21 mouse cellular contexts compared by ENCODE assay signal in genomic region chr14:33942222-33942621, GRCm38 (mm10). TPM values are rescaled to one million over a fixed set of nuclear protein-coding genes. Genes with fewer than 3 reads are reported as not detected.
"Had no signal": no experiment of that assay in that cellular context is flagged by ENCODE, and none has a peak within 500 bp of the region (broad histone marks: within the 10 kb centered on the region; RNA-seq: fewer than 3 reads in every experiment).

No protein-coding gene starts in this region.

- H3K36me3 ChIP-seq: kidney, embryonic 15.5 days; limb, embryonic 10.5 days; midbrain, embryonic 12.5 days; neural tube, embryonic 13.5 days had no signal

- H3K9me3 ChIP-seq: kidney, embryonic 15.5 days; limb, embryonic 10.5 days; midbrain, embryonic 12.5 days; neural tube, embryonic 13.5 days had no signal

- H3K4me3 ChIP-seq: kidney, embryonic 15.5 days; limb, embryonic 10.5 days; midbrain, embryonic 12.5 days; neural tube, embryonic 13.5 days had no signal

- H3K27me3 ChIP-seq: kidney, embryonic 15.5 days; midbrain, embryonic 12.5 days; neural tube, embryonic 13.5 days had no signal

- H3K9ac ChIP-seq: kidney, embryonic 15.5 days; midbrain, embryonic 12.5 days; neural tube, embryonic 13.5 days had no signal

- H3K4me1 ChIP-seq: kidney, embryonic 15.5 days had no signal

- ATAC-seq: midbrain, embryonic 16.5 days had no signal

- H3K4me2 ChIP-seq: kidney, embryonic 15.5 days; midbrain, embryonic 12.5 days; neural tube, embryonic 13.5 days had no signal

- H3K27ac ChIP-seq: kidney, embryonic 15.5 days; limb, embryonic 10.5 days; midbrain, embryonic 12.5 days; neural tube, embryonic 13.5 days; stomach, postnatal 0 days had no signal

- DNase-seq: kidney, adult 2 months; kidney, postnatal 14 days; right cerebral cortex, adult 18-20 months; right cerebral cortex, postnatal 25 days; thymus, postnatal 4 days had no signal

RNA-seq across cellular contexts. Expression of gene Gdf2, which starts 1.4 kb away (rescaled TPM):
- total RNA-seq: layer of hippocampus, adult 8-10 months; layer of hippocampus, postnatal 14 days; left cerebral cortex, adult 18-20 months; left cerebral cortex, postnatal 10 days; megakaryocyte-erythroid progenitor cell, adult 5-6 weeks had no signal
- polyA plus RNA-seq: kidney, adult 2 months; large intestine, adult 2 months; limb, embryonic 10.5 days; midbrain, embryonic 12.5 days; midbrain, embryonic 16.5 days; neural tube, embryonic 13.5 days; small intestine, adult 2 months had no signal

RNA-seq across cellular contexts. Expression of gene Rbp3, which starts 11.6 kb away (rescaled TPM):
- total RNA-seq: left cerebral cortex, adult 18-20 months; megakaryocyte-erythroid progenitor cell, adult 5-6 weeks had no signal
- polyA plus RNA-seq: kidney, adult 2 months; kidney, embryonic 15.5 days; large intestine, adult 2 months; limb, embryonic 10.5 days; limb, embryonic 14.5 days; lung, embryonic 16.5 days; neural tube, embryonic 13.5 days; small intestine, adult 2 months; stomach, postnatal 0 days had no signal

RNA-seq across cellular contexts. Expression of gene Gdf10, which starts 18.8 kb away (rescaled TPM):
- total RNA-seq: megakaryocyte-erythroid progenitor cell, adult 5-6 weeks had no signal

RNA-seq across cellular contexts. Expression of gene Zfp488, which starts 36.3 kb away (rescaled TPM):
- total RNA-seq: megakaryocyte-erythroid progenitor cell, adult 5-6 weeks had no signal
- polyA plus RNA-seq: kidney, adult 2 months; large intestine, adult 2 months; liver, embryonic 16.5 days; lung, embryonic 16.5 days; small intestine, adult 2 months had no signal
